Mouse (Mus musculus) mature B cell (primary cell): Measurements from ENCODE around the gene Rftn1.

ENCODE experiments used
- in situ Hi-C: fragments of 300-500 bp; cut with MboI; formaldehyde crosslinking; loops from 2 replicates; pipeline ENCODE4 v1.14.3; 2019

The Rftn1 gene

DNA sequence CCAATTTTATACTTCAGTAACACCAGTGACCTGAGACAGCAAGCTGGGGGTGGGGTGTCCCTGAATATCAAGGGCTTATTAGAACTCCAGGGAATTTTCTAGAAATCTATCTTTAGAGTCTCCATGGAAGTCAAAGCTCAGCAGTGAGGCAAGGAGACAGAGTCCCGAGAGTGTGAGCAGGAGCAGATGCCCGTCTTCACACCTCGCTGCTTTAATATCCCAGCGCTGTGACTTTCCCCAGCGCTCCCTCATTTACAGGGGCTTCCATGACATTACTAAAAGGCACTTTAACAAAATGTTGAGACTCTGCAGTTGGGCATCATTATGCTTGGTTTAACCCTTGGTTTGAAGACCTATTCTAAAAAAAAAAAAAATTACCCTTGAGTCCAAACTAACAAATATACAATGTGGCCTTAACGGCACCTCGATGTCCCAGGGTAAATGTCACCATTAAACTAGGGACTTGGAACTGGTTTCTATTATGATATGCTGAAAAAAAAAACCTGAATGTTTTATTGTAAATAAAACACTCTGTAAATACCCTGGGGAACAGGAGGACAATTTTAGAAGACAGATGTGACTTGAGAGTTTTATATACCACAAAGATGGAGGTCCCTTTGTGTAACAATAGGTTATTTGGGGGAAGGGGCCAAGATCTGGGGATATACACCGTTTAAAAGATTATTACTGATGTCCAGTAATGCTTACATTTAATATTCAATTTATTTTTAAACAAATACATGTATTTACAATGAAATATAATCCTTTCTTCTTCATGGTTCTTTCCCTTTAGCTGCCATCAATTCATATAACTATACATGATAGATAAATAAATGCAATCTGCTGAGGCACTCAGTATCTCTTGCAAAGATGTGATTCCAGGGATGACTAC lies 123.4 kb downstream of the Rftn1 start:
- in situ Hi-C loops: no loop called here

DNA sequence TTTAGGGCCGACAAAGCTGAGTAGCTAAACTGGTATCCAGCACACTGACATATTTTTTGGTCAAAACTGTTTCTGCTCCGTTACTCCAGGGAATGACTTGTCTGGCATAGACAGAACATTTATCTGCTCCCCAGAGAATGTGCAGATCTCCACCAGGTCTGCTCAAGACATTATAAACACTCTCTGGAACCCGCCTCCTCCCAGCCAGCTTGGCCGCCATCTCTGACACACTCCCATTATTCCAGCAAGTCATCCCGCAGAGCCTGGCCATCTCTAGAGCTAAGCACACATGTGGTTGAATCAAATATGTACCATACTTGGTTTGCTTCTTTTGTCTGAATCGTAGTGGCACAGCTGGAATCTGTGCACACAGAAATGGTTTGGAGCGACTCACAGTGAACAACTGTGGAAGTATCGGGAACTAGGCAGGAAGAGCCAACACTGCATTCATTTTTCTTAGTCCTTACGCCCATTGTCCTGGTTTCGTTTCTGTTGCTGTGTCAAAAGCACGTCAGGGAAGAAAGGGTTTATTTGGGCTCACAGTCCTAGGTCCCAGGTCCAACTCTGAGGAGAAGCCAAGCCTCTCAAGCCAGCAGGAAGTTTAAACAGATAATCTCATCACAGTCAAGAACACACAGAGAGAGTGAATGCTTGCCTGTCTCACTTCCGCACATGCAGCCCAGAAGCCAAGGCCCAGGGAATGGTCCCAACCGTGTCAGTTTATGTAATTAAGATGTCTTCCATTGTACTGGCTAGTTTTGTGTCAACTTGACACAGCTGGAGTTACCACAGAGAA lies 126.4 kb downstream of the Rftn1 start:
- in situ Hi-C loops: no loop called here

DNA sequence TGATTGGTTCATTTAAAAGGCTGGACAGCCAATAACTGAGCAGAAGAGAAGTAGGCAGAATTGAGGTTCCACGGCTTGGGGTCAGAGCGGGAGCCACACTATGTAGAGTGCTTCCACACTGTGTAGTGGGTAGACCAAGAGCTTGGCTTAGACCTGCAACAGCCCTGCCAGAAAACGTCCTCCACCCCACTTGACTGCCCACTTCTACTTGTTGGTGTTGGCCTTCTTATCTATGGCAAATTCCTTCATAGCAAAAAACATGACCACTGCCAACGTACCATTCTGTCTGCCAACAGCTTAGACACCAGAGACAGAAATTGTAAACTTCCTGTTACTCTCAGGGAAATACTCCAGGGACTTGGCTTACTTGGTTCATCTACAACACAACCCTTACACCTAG lies 127.8 kb downstream of the Rftn1 start:
- in situ Hi-C loops: no loop called here

DNA sequence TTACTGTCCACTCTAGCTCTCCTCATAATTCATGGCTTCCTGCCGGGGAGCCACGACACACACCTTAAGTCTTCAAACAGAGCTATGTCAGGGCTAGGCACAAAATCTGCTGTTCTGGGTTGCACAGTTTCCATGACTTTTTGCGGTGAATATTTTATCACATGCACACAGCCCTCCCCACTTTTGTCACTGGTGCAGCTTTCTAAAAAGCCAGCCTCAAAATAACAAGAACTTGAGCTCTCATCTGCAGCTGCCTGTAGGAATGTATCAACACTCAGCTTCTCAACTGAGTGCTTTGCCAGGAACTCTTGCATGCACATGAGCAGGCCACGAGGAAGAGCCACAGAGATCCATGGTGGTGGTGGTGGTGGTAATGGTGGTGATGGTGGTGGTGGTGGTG lies 129.0 kb downstream of the Rftn1 start:
- in situ Hi-C loops: no loop called here

DNA sequence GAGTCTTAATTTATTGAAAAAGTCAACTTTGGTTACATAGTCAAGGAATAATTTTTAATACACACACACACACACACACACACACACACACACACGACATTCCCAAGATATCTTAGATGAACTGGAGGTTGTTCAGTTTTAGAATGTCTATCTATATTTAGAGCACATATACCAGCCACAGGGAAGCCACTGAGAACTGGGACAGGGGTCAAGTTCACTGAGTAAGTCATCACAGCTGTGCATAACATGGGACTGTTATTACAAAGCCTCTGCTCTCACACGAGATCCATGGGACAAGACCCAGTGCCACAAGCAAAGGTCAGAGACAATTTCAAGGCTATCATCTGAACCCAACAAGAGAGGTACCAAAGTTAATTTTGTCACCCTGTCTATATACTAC lies 130.3 kb downstream of the Rftn1 start:
- in situ Hi-C loops: no loop called here

DNA sequence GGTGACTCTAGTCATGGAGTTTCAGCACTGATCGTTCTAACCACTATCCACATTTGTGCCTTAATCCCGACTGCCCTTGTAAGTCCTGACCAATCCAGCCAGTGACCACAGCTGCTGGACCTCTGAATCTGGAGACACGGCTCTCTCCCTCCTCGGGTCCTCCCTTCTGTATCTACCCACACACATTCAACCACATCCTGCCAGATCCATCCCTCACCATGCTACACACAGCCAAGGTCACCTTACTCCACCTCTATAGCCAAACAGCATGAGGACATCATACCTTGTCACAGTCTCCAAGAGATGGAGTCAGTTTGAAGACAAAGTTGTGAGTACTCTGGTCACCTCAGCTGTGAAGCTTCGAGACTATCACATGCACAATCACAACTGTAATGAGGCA lies 131.1 kb downstream of the Rftn1 start:
- in situ Hi-C loops: no loop called here

DNA sequence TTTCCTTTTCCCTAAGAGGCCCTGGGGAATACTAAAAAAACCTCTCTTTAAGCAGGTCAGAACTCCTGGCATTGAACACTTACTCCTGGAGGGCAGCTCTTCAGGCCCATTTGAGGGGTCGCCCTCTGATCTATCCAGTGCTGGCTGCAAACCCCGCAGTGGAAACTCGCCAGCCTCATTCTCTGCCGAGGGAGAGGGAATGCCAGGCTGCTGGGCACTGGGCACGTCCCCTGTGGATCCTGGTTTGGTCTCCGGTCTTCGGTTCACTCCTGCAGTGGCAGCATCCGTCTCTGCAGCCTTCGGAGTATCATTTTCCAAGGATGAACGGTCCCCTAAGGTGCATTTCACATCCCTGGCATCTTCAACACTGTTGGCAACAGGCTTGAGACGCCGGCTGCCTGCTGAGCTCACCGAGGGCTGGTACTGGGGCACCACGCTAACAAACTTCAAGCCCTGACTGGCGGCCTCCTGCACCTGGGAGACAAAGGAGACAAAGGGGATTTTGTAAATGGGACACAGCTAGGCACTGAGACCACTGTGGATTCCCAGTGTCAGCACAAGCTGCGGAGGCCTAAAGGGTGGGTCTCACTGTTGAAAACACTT lies 135.2 kb downstream of the Rftn1 start:
- in situ Hi-C loops: no loop called here

DNA sequence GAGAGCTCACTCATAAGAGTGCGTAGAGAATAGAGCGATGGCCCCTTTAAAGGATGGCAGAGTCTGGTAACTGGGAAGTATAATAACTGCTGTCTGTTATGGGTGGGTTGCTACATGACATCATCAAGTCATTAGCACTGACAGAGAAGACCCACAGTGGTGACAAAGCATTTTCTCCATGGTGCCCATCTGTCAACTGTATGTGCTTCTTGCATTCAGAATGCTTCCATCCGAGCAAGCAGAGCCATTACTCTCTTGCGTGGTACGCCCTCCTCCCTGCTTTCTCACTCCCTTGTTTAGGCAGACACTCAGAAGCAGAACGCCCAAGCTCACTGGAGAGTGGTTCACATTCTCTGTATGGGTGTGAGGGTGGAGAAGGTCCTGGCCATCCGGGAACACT lies 135.9 kb downstream of the Rftn1 start:
- in situ Hi-C loops: no loop called here

DNA sequence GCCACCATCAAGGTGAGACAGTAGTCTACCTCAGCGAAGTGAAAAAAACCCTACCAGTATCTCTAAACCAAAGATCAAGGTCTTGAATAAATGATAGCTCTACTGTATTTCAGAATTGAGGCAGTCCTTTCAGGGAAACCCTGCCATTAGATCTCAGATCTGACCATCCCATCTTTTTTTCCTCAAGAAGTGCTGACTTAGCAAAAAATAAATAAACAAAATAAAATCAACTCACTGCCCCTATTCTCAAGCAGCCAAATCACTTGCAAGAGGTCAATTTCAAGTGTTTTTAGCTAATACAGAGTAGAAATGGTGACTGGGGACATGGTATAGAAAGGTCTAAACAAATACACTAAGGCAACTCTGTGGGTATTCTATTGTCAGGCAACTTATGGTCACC lies 136.5 kb downstream of the Rftn1 start:
- in situ Hi-C loops: no loop called here

DNA sequence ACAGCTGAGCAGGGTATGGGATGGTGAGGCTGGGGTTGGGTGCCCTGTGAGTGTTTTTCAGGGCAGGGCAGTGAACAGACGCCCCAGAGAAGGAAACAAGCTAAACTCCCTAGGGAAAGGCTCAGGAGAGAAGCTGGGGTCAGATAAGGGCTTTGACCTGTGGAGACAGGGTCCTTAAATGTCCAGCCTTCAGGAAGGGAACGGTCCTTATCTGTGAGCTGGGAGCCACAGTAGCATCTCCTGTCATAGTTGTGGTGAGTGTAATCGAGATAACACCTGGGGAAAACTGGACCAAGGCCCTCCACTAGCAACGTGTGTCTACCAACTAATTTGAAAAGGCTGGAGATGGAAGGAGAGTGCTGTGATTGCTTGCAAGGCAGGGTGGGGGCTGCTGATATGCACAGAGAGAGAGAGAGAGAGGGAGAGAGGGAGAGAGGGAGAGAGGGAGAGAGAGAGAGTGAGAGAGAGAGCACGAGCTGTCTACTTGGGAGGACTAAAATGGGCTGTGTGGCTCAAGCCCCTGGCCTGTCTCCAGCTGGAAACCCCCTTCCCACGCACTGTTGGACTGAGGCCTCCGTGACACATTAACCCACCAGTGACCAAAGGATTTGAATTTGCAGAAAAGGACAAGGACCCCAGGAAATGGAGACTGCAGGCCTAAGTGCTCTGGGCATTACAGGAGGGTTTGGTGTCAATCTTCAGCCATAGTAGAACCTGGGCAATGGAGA lies 137.6 kb downstream of the Rftn1 start:
- in situ Hi-C loops: no loop called here

DNA sequence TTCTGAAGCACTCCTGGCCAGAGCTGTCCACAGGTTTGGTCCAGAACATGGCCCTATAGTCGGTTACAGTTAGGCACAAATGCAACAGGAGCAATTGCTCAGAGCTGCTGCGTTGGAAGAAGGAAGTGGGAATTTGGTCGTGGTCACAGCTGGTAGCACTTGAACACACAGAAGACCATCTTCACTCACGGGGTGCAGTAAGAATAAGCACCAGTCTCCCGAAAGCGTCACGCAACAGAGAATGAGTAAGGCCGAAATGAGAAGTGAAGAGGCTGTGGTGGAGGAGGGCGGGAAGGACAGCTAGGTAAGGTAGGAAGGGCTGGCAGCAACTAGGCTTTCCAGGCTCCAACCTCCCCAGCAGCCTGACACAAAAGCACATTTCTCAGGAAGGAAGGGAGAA lies 140.0 kb downstream of the Rftn1 start:
- in situ Hi-C loops: no loop called here

DNA sequence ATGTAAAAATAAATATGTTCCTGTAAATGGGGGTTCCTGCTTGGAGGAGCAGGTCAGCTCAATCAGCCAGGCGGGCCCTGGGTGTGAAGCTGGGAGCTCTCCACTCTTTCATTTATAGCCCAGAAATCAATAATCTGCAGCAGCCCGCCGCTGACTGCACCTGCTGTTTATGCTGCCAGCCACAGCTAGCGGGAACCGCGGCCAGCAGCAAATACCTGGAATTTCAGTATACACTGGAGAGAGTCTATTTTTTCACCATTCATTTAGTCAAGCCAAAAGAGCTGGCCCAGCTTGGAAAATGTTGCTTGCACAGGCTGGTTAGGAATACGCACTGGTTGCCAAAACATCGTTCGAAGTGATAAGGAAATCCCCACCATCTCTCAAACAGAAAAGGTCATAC lies 142.3 kb downstream of the Rftn1 start:
- in situ Hi-C loops: no loop called here

DNA sequence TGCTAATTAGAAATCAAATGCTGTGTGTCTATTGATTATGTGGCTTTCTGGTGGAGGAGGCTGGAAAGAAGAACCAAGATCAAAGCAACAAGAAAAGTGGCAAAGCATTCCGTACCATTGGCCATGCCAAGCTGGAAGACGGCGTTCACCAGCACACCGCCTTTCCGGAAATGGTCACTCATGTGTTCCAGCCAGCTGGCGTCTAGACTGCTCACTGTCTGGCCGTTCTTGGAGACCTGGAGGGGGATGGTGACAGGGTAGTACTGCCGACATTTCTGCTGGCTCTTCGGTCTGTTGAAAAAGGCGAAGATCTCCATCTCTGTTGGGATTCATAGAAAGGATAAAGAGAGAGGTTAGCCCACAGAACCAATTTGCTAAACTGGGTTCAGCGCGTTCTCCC lies 143.3 kb downstream of the Rftn1 start:
- in situ Hi-C loops: no loop called here

DNA sequence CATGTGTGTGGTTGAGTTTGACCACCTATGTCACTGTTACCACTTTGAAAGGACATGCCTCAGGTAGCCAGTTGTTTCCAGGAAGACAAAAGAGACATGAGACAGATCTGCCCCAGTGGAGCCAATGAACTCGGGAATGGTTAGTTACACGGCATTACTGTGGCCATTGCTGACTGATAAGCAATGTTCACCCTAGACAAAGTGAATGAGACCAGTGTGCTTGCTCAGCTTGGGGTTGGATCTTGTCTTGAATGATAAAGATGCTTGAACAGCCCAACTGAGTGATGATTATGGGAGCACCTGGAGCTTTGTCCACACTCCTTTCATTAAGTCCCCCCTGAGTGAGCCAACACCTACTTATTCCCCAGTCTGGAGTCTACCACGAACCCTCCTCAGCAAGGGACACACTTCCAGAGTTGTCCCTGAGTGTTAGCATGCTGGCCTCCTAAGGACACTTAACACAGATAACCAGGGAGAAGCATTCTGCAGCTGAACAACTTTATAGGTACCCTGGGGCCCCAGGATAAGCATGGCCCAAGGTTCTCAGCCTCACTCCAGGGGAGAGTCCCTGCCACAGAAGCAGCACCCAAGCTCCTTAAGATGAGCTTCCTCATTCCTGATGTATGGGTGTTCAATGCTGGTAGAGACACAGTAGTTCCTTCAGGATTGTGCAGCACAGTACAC lies 149.6 kb downstream of the Rftn1 start:
- in situ Hi-C loops: no loop called here

DNA sequence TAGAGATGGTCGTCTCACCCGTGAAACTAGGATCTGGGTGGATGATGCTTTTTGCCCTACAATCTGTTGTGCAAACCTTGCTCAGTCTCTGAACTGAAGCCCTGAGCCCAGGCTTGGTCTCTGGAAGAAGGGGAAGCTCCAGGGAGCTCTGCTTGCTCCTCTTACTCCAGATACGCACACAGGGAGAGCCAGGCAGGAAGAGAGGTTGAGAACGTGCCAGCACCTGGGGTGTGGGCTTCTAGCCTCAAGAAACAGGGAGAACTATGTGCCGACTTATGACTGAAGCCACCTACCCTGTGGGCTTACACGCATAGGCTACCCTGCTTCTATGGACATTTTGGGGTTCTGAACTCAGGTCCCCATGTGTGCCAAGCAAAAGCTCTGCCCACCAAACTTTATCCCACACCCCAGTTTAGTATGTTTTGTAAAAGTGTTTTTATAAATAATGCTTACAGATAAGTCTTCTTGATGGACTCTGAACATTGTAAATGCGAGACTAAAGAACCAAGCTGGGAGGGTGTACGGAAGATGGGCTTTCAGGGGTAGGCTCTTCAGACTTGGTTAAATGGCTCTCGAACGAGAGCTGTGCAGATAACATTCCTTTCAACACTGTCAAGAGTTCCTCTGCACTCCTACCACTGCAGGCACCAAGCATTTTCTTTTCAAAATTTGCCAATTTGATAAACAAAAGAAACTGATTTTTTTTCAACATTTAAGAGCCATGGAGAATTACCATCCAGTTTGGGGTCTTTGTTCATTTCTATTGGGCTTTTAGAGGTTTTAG lies 152.4 kb downstream of the Rftn1 start:
- in situ Hi-C loops: no loop called here

DNA sequence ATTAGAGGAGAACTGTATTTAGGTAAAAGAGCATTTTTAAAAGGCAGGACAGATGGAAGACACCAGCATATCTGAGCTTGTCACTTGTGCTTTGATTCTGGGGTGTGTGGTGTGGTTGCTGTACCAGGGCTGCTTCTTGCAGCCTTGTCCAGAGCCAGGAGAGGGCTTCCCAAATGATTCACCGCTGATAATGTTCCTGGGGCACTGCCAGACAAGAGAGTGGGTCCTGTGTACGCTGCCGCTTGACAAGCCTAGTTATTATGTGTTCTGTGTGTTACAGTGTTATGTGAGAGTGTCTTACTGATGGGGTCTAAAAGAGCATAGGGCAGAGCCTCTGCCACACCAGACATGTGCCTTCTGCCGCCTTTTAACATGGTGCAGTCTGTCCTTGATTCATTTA lies 153.1 kb downstream of the Rftn1 start:
- in situ Hi-C loops: no loop called here

DNA sequence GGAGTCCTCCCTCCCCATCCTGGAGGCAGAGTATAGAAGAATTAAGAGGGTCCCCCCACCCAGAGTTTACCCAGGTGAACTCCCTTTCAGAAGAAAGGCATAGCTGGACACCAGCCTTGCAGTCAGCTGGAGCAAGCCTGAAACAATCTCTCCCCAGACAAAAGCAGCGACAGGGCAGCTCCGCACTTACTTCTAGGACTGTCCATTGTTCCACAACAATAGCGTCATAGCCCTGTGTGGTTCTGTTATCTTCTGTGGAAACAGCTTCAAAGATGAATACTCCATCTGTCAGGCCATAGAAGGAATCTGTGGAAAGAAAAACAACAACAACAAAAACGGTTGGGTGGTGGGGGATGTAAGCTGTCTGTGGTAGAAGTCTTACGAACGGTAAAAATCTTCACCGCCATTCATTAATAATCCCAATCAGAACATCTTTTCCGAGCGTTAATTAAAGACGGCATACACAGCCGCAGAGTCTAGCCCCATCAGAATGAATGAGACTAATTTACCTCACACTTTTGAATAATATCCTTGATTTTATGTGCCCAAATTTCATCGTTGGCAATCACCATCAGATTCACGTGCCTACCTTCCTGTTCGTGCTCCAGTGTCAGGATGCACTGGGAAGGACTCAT lies 153.6 kb downstream of the Rftn1 start:
- in situ Hi-C loops: no loop called here

DNA sequence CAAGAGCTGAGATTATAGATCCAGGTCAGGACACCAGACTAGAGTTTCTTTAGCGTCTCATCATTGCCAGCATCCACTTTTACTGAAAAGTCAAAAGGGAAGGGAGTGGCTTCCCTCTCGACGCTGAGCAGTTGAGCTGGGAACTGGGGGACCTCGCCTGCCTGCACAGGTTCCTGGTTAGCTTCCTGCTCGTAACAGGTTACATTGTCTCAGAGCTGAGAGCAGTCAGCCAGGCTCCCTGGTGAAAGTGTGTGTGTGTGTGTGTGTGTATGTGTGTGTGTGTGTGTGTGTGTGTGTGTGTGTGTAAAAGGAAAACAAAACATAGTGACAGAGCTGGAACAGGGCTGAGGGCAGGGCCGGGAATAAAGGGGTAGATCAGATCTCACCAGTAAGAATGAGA lies 156.8 kb downstream of the Rftn1 start:
- in situ Hi-C loops: no loop called here

DNA sequence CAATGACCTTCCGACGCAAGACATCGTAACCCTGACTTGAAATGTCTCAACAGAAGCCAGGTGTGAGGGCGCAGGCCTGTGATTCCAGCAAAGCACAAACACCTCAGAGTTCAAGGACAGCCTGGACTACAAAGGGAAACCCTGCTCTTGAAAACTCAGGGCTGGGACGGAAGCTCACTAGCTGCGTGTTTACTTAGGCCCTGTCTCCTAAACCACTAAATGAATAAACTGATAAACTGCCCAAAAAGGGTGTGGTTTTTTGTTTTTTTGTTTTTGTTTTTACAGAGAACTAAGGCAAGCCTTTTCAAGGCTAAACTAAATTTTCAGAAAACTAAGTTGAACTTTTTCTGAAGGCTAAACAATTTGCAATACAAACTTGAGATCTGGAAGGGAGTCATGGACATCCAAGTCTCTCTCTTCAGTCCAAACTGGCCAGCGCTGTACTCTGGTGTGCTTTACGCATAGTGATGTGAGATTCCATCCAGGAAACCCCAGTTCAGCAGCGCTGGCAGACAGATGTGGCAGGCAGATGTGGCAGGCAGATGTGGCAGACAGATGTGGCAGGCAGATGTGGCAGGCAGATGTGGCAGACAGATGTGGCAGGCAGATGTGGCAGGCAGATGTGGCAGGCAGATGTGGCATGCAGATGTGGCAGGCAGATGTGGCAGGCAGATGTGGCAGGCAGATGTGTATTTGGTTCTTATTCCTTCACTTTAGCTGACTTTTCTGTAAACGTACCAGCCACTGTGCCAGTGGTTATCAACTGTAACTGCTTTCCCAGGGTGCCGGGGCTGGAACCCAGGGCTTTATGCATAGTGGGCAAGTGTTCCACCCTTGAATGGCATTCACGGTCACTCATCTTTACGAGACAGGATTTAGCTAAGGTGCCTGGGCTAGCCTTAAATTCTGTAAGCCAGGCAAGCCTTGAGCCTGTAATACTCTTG lies 158.7 kb downstream of the Rftn1 start:
- in situ Hi-C loops: no loop called here
